Mouse (Mus musculus): ENCODE results near the gene Mcee. TPM values are rescaled to one million over a fixed set of nuclear protein-coding genes. Genes with fewer than 3 reads are reported as not detected.
A peak's percentile ranks its signal among the peaks of the same experiment; 100 is the strongest.

The Mcee gene
- total RNA-seq (2017) = 24.9 to 27.4 TPM (median 26.5 TPM) in 3 replicates

DNA sequence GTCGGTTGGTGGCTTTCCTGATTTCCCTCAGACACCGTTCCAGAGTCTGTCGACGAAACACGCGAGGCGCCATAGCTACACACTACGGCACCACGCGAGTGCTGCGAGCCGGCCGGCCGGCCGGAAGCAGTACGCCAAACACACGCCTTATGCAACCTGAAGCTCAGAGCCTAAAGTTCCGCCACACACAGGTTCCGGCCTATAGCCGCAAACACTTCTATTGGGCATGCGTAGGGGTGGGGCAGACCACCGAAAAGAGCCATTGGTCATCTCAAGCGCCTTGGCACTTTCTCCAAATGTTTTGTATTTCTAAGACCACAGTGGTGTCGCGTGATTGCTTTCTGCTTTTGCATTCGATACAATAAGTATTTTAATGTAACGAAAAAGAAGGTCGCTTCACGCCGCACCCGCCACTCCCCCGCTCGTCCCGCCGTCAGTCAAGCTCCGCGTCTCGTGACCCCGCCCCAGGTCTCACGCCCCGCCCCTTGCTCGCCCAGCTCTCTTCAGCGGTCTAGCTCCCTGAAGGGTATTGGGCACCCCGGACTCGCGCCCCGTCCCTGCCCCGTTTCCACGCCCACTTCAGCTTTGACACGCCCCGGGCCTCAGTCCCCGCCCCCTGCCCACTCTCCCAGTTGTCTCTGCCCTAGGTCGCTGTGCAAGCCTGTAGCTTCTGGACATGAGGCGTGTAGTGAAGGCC lies at the start of gene Mcee, which contains the start of gene Mphosph10:
Gene Mcee, plus strand, starts transcription at position 486 of the 697 bp plus-strand sequence.
Gene Mphosph10, minus strand, starts transcription at position 147 of the 697 bp plus-strand sequence.
- ATAC-seq (replicated peaks; ENCODE audit: insufficient number of reproducible peaks, low FRiP score, low TSS enrichment, poor library complexity, severe bottlenecking) = peak; percentile 94

DNA sequence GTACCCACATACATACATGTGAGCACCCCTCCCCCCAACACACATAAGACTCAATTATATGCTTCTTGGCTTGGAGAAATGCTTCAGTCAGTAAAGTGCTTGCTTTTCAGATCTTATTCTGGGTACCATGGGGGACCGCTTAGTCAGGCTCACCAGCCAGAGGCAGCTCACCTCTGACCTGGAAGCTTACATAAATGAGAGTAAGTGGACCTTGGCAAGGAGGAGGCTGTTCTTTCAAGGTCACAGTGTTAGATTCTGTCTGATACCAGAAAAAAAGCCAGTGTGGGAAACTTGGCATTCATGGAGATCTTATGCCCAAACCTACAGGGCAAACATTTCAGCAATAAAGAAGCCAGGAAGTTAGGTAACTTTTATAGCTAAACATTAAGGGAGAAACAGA lies 44.6 kb upstream of the Mcee start:
- no peak for ATAC-seq (replicated peaks; ENCODE audit: insufficient number of reproducible peaks, low FRiP score, low TSS enrichment, poor library complexity, severe bottlenecking)

DNA sequence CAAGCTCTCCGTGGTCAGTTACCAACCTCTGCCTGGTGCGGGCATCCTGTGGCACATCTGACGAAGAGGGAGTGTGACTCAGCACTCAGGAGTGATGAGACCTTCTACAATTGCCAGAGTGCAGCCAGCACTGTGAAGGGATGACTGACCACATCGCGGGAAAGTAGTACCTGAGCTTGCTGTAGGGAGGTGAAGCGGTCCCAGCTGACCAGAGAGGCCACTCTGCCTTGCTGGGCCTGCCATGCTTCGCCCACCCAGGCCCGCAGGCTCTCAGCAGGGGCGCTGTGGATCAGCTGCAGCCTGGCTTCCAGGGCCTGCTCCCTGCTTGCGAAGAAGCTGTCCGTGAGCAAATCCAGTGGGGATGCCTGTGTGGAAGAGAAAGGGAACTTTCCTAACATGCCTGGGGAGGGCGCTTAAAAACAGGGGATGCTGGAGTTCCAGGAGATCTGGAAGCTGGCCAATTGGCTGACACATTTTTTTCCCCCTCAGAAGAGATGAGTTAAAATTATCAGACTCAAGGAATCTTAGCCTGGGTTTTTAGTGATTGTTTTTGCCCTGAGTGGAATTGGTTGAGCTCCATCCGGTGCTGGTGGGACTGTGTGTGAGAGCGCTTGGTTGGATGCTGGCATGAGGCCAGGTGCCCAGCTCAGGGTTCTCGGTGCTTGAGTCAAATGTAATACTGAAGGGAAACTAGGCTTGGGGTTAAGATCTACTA lies 43.1 kb upstream of the Mcee start:
- ATAC-seq (replicated peaks; ENCODE audit: insufficient number of reproducible peaks, low FRiP score, low TSS enrichment, poor library complexity, severe bottlenecking) = no peak

DNA sequence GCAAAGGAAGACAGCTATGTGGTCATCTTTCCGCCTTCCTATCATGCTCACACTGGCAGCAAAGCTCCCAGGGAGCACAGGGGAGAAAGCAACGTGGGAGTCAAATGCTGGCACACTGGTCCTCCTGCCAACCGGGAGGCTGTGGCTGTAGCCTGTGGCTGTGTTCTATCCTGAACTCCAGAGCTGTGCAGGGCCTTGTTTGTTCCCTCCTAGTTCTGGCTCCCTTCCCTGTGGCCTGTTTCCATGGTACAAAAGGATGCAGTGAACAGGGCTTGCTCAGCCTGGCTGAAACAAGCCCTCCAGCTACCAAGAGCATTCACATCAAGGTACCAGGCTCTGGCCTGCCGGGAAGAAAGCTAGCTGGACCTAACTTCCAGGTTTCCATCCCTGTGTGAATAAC lies 41.3 kb upstream of the Mcee start:
- no peak for ATAC-seq (replicated peaks; ENCODE audit: insufficient number of reproducible peaks, low FRiP score, low TSS enrichment, poor library complexity, severe bottlenecking)

DNA sequence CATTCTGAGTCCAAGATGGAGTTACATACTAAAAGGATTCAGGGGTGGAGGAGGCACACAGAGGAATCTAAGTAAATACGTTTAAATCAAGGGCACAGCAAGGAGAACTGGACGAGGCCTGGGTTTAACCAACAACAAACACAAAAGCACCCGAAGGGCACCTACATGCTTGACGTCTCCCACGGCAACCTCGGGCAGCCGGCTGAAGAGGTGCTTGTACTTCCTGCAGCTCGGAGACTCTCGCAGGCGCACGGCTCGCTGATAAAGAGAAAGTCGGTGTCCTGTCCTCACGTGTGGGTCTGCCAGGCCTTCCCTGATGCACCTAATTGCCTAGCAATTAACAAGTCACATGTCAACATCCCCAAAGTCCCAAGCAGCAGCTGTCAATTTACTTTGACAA lies 38.2 kb upstream of the Mcee start:
- no peak for ATAC-seq (replicated peaks; ENCODE audit: insufficient number of reproducible peaks, low FRiP score, low TSS enrichment, poor library complexity, severe bottlenecking)

DNA sequence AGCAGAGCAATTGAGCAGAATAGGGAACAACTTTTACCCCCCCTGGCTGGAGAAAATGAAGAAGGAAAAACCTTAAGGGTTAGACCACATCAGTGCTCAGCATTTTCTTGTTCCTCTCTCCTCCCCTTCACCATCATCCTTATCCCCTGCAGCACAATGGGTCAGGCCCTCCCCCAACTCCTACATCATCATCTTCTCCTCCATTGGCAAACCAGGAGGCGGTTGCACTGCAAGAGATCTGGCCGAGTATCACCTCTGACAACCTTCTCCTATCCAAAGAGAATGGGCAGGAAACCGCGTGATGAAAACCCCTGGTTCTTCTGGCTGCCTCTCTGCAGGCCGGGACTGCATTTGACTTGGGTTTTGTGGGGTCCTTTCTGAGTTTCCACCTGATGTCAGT lies 35.7 kb upstream of the Mcee start:
- no peak for ATAC-seq (replicated peaks; ENCODE audit: insufficient number of reproducible peaks, low FRiP score, low TSS enrichment, poor library complexity, severe bottlenecking)

DNA sequence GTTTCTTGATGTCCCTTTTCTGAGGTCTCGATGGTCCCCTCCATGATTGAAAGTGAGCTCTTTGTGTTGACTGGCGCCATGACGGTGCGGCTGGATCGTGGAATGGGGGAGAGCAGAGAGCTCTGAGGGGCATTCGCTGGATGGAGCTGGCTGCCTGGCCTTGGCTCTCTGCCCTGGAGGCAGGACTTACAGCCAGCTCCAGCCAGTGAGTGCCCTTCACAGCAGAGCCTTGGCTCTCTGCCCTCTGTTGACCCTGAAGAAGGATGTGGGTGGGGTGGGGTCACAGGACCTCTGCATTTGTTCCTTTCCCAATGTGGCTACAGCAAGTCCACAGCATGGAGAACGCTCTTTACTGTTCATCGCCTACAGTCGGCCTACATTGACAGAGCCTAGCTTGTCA lies 35.0 kb upstream of the Mcee start:
- ATAC-seq (replicated peaks; ENCODE audit: insufficient number of reproducible peaks, low FRiP score, low TSS enrichment, poor library complexity, severe bottlenecking) = no peak

DNA sequence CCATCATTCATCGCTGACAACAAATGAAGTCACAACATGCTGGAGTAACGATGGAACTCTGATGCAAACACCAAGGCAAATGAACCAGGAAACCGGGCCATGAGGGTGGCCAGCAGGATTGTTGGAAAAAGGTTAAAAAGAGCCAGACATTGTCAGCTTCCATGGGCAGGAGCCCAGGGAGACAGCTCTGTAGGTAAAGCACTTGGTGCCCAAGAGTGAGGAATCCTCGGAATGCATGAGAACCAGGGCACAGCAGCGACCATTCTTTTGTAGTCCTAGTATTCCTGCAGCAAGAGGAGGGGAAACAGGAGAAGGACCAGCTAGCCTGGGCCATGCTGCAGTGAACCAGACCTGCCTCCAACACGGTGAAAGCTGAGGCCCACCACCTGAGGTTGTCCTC lies 33.7 kb upstream of the Mcee start:
- ATAC-seq (replicated peaks; ENCODE audit: insufficient number of reproducible peaks, low FRiP score, low TSS enrichment, poor library complexity, severe bottlenecking) = no peak

DNA sequence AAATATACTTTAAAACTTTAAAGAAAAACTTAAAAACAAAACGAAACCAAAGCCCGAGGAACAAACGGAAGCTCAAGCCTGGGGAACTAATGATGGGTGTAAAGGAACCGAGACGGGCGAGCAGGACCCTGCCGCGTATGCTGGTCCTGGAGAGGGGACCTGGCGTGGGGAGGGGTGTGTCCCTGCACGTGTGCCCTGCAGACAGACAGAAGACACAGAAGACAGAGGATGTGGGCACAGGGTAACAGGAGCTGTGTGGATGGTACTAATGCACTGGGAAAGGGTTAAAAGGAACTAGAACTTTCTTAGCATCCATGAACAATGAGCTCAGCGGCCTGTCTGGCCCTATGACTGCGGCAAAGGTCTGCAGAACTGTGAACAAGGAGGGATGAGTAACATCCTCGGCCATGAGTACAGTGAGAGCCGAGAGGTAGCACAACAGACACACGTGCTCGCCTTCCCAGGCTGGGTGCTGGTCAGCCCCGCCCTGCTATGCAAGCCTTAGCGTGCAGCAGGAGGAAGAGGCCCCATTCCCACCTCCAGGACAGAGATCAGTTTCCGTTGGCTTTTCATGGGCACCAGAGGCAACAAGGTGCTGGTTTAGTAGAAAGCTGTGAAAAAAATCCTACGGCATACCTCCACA lies 32.3 kb upstream of the Mcee start:
- ATAC-seq (replicated peaks; ENCODE audit: insufficient number of reproducible peaks, low FRiP score, low TSS enrichment, poor library complexity, severe bottlenecking) = no peak

DNA sequence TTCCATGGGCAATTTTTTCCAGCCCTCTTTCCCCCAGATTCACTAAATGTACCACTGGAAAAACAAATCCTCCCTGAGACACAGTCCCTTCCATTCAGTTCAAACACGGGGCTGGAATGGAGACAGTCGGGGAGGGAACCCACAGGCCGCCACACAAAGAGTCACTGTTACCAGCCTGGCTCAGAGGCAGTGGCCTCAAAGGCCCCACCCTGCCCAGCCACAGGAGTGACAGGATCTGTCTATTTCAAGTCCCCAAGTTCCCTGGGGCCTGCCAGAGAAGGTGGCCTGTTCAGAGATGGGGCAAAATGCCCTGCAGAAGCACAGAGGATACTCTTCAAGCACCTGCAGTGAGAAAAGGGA lies 31.8 kb upstream of the Mcee start:
- no peak for ATAC-seq (replicated peaks; ENCODE audit: insufficient number of reproducible peaks, low FRiP score, low TSS enrichment, poor library complexity, severe bottlenecking)

DNA sequence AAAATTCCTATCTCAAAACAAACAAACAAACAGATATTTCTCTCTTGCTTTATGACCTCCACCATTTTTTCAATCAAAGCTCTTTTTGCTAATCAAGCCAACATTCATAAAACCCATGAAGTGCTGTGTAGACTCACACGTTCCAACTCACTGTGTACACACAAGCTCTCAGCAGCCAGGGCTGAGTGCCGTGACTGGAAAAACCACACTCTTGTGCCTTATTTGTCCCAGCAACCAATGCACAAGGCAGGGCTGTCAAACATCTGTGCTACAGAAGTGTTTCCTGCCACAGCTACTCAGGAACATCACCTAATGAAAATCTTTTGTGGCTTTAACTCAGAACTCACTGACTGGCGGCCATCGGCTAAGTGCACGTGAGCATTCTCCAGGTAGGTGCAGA lies 26.5 kb upstream of the Mcee start:
- no peak for ATAC-seq (replicated peaks; ENCODE audit: insufficient number of reproducible peaks, low FRiP score, low TSS enrichment, poor library complexity, severe bottlenecking)

DNA sequence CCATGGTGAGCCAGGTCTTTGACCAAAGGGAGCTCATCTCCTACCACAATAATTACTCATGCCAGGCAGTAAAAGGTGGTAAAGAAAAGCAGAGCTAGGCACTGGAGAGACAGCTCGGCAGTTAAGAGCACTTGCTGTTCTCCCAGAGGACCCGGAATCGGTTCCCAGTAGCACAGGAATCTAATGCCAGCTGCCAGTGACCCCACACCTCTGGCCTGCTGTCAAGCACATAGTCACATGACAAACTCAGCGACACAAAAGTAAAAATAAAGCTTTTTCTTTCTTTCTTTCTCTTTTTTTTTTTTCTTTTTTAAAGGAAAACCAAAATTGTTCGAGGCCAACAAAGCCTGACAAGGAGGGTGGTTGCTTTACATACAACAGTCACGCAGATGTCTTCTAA lies 22.6 kb upstream of the Mcee start:
- ATAC-seq (replicated peaks; ENCODE audit: insufficient number of reproducible peaks, low FRiP score, low TSS enrichment, poor library complexity, severe bottlenecking) = no peak

DNA sequence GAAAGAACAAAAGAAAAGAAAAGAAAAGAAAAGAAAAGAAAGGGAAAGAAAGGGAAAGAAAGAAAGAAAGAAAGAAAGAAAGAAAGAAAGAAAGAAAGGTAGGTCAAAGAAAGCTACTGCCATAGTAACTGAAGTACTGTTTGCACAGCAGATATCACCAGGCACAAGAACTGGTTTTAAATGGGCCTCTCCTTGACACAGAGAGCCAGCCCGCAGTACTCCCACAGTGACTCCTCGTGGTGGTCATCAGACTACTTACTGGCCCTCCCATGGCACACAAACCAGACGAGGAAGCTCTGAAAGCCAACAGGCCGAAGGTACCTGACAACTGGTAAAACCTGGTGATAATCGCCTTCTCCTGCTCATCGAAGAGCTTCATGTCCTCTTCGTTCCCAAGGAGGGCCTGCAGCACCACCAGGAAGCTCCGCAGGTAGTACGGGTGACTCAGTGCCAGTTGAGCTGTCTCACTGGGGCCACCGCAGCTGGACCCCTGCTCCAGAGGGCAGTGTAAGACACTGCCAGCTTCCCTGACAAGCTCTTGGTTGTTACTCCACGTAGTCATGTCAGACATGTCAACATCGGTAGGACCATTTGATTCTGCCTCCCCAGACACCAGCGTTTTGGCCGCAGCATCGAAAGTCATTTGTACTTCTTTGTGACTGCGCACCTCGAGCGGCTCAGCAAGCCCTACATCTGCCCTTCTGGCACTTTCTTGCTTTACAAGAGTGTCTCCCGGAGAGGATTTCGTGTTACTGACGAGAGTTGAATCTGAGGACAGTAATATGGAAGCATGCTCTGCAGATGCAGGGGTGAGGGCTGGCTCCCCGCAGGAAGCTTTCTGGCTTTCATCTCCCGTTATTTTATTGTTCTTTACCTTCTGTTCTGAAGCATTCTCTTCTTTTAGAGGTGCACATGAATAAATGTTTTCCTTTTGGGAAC lies 20.2 kb upstream of the Mcee start:
- no peak for ATAC-seq (replicated peaks; ENCODE audit: insufficient number of reproducible peaks, low FRiP score, low TSS enrichment, poor library complexity, severe bottlenecking)

DNA sequence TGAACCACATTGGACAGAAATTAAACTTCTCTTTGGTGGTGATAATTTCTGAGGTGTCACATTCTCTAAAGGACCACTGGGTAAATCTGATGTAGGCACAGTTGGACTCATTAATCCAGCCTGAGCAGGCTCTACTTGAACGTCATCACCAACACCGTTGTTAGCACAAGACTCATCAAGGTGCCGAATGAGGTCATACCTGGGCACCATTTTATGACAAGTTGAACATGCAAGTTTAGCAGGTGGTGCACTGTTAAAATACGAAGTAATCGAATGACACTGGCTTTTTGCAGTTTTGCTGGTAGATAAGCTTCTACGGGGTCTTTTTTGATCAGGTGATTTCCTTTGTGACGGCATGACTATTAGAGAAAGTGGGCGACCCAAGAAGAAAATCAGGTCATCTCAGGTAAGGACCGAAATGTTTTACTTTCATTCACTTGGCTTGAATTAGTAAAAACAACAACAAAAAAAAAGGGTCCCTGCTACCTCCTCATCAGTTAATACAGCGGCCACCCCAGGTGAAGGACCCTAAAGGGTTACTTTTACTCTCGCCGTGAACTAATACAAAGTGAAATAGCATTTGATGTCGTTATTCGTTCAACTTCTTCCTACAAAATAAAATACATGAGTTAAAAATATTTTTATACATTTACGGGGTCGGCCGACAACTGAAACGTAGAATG lies 19.1 kb upstream of the Mcee start:
- ATAC-seq (replicated peaks; ENCODE audit: insufficient number of reproducible peaks, low FRiP score, low TSS enrichment, poor library complexity, severe bottlenecking) = no peak

DNA sequence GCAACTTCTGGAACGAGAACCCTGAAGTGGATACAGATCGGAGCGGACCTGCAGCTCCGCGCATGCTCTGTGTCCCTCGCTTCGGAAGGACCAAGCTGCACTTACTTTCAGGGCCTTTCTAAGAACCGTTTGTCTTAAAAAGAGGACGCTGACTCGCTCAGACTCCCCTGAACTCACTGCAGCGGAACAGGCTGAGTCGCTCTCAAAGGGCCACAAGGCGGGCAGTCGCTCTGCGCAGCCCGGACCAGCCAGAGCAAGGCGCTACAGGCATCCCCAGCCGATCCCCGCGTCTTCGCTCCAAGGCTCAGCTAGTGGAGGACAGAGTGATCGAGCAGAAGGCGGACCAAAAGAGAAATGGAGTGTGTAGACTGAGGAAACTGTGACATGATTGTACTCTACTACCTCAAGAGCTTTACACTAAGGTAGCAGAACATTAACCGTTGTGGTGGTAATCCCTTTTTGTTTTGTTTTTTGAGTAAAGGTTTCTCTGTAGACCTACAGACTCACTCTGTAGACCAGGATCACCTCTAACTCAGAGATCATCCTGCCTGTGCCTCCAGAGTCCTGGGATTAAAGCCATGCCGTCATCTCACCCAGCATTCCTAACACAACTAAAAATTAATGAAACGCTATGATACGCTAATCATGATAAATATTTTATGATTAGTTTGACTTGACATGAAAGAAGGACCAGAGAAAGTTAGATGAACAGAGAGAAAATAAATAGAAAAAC lies 18.4 kb upstream of the Mcee start, which contains the start of gene Fan1:
Gene Fan1, minus strand, starts transcription at position 266 of the 733 bp plus-strand sequence.
- peak; percentile 98 for ATAC-seq (replicated peaks; ENCODE audit: insufficient number of reproducible peaks, low FRiP score, low TSS enrichment, poor library complexity, severe bottlenecking)

DNA sequence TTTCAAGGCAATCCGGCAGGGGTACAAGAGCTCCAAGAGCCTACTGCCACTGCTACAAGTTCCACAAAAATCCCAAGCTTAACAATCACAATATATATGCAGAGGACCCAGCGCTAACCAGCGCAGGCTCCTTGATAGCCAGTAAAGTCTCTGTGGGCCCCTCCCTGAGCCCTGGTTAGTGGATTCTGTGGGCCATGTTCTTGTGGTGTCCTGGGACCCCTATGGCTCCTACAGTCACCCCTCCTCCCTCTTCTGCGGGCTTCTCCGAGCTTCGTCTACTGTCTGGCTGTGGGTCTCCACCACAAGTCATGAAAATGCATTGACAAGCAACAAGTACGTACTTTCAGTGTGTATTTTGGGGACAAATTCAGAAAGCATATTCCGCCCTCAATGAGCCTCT lies 928 bp upstream of the Mcee start:
- no peak for ATAC-seq (replicated peaks; ENCODE audit: insufficient number of reproducible peaks, low FRiP score, low TSS enrichment, poor library complexity, severe bottlenecking)

DNA sequence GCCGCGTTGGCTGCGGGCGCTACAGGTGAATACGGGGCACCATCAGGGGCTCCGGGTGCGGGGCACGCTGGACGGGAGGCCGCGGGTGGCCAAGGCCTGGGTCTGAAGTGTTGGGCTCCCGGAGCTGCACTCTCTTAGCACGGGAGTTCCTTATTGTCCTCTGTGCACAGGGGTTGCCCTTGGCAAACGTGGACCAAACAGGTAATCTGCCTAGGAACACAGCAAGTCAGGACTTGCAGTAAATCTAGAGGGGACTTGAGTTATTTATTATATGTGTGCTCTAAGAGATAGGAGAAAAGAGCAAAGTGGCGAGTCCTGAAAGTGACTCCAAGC lies 378 bp downstream of the Mcee start:
- ATAC-seq (replicated peaks; ENCODE audit: insufficient number of reproducible peaks, low FRiP score, low TSS enrichment, poor library complexity, severe bottlenecking) = no peak

DNA sequence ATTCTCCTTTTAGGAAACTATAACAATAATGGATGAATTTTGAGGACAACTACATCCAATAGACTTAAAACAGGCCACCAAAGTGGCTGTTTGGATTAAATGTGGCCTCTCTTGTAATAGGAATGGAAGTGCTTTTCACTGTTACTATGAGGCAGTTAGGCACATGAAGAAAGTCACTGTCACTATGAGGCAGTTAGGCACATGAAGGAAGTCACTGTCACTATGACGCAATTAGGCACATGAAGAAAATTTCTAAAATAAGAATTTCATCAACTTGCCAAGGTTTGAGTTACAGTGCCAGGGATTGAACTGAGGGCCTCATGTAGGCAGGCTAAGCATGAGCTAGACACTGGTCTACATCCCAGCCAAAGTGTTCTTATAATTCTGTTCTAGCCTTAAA lies 8.3 kb downstream of the Mcee start:
- no peak for ATAC-seq (replicated peaks; ENCODE audit: insufficient number of reproducible peaks, low FRiP score, low TSS enrichment, poor library complexity, severe bottlenecking)

All from monocyte, adult 5-6 weeks (primary cell).